Mouse (Mus musculus): Measurements from ENCODE around the gene Ankrd27. TPM values are rescaled to one million over a fixed set of nuclear protein-coding genes. Genes with fewer than 3 reads are reported as not detected.
A peak's percentile ranks its signal among the peaks of the same experiment; 100 is the strongest.
"Not testable (repeated sequence)": the region's sequence is repeated elsewhere in the genome, so short reads cannot be mapped to it uniquely, and the experiment has no call there.

The Ankrd27 gene
- polyA plus RNA-seq, 1 experiment: 12.8 TPM

DNA sequence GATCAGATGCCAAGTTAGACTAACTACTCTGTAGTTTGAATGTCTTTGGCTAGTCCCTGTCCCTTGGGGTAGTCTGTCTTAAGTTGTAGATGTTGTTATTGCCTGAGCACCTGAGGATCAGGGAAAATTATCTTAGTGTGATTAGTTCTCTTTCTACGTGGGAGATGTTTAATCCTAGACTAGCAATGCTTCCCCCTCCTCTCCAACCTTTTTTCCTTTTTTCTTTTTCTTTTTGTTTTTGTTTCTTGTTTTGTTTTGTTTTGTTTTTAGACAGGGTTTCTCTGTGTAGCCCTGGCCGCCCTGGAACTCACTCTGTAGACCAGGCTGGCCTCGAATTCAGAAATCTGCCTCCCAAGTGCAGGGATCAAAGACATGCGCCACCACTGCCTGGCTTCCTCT, 29.8 kb upstream of the Ankrd27 start, which contains the start of gene Nudt19:
Gene Nudt19 (minus strand): TSS at position 100 of the 399 bp plus-strand sequence.
- H3K4me3 ChIP-seq (ENCODE audit: control insufficient read depth, low read depth, low read length): peak within 1 kb of the TSS; percentile 95
- TF ChIP-seq CTCF (IDR thresholded peaks at IDR 0.05; ENCODE audit: control insufficient read depth, insufficient read depth, insufficient replicate concordance, low read depth, low read length) (no peak), POLR2A (IDR thresholded peaks at IDR 0.05; ENCODE audit: control insufficient read depth, low read depth, low read length) (no peak)
- peaks cover 11% of the 10 kb centered on the region for H3K4me1 ChIP-seq (ENCODE audit: control insufficient read depth, insufficient read depth, low read length)
- no peaks in the 10 kb centered on the region for H3K27me3 ChIP-seq (ENCODE audit: control insufficient read depth, insufficient read depth, low read length)
- peak within 1 kb of the TSS; percentile 93 for H3K27ac ChIP-seq (ENCODE audit: control insufficient read depth, insufficient read depth, low read depth, low read length)
- H3K36me3 ChIP-seq (ENCODE audit: control insufficient read depth, insufficient read depth, low read length): no peaks in the 10 kb centered on the region

DNA sequence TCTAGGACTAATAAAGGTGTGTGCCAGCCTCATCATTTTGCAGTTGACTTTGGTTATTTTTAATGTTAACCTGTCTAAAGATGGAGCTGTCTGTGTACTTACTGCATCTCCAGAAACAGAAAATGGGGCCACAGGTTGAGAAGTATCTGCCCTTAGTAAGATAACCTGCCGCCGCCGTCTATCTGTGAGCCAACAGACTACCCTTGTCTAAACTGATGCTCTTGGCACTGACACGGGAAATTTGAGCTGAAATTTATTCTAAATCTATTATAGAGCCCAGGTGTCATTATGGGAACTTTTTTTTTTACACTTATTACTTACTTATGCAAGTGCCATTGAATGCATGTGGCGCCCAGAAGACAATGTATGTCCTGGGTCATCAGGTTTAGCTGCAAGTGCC, 29.1 kb upstream of the Ankrd27 start:
- TF ChIP-seq CTCF (IDR thresholded peaks at IDR 0.05; ENCODE audit: control insufficient read depth, insufficient read depth, insufficient replicate concordance, low read depth, low read length) (no peak), POLR2A (IDR thresholded peaks at IDR 0.05; ENCODE audit: control insufficient read depth, low read depth, low read length) (no peak)
- H3K27me3 ChIP-seq (ENCODE audit: control insufficient read depth, insufficient read depth, low read length): no peaks in the 10 kb centered on the region
- no peak overlapping the region for H3K4me3 ChIP-seq (ENCODE audit: control insufficient read depth, low read depth, low read length)
- no peaks in the 10 kb centered on the region for H3K36me3 ChIP-seq (ENCODE audit: control insufficient read depth, insufficient read depth, low read length)
- H3K27ac ChIP-seq (ENCODE audit: control insufficient read depth, insufficient read depth, low read depth, low read length): no peak overlapping the region
- H3K4me1 ChIP-seq (ENCODE audit: control insufficient read depth, insufficient read depth, low read length): peaks cover 11% of the 10 kb centered on the region

DNA sequence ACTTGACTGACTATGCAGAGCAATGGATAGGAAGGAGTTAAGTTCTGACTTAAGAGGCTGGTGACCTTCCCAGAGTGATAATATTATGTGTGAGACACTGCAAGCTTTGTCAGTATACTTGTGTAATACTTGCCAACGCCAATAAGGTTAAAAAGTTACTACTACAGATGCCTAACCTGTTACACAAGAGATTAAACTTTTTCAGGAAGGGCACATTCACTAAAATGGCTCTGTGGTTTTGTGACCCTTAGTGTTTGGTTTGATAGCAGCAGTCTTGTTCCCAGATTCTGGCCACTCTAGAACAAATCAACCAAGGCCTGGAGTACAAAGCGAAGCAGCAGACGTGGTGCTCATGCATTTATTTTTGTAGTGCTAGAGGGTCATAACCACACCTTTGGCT, 28.5 kb upstream of the Ankrd27 start:
- H3K27me3 ChIP-seq (ENCODE audit: control insufficient read depth, insufficient read depth, low read length): no peaks in the 10 kb centered on the region

GRCm38 (mm10) chr7:35558681-35559080, 27.4 kb upstream of the Ankrd27 start:
- no peaks in the 10 kb centered on the region for H3K36me3 ChIP-seq (ENCODE audit: control insufficient read depth, insufficient read depth, low read length)
- H3K27ac ChIP-seq (ENCODE audit: control insufficient read depth, insufficient read depth, low read depth, low read length): no peak overlapping the region
- H3K4me1 ChIP-seq (ENCODE audit: control insufficient read depth, insufficient read depth, low read length): peaks cover 11% of the 10 kb centered on the region
- no peaks in the 10 kb centered on the region for H3K27me3 ChIP-seq (ENCODE audit: control insufficient read depth, insufficient read depth, low read length)
- no peak overlapping the region for H3K4me3 ChIP-seq (ENCODE audit: control insufficient read depth, low read depth, low read length)
- TF ChIP-seq POLR2A (IDR thresholded peaks at IDR 0.05; ENCODE audit: control insufficient read depth, low read depth, low read length) (no peak), CTCF (IDR thresholded peaks at IDR 0.05; ENCODE audit: control insufficient read depth, insufficient read depth, insufficient replicate concordance, low read depth, low read length) (no peak)

More for the DNA sequence above, 28.5 kb upstream of the Ankrd27 start:
- Histone ChIP-seq H3K27ac (ENCODE audit: control insufficient read depth, insufficient read depth, low read depth, low read length) (no peak overlapping the region), H3K36me3 (ENCODE audit: control insufficient read depth, insufficient read depth, low read length) (no peaks in the 10 kb centered on the region), H3K4me1 (ENCODE audit: control insufficient read depth, insufficient read depth, low read length) (peaks cover 11% of the 10 kb centered on the region), H3K4me3 (ENCODE audit: control insufficient read depth, low read depth, low read length) (no peak overlapping the region)
- TF ChIP-seq CTCF (IDR thresholded peaks at IDR 0.05; ENCODE audit: control insufficient read depth, insufficient read depth, insufficient replicate concordance, low read depth, low read length) (no peak), POLR2A (IDR thresholded peaks at IDR 0.05; ENCODE audit: control insufficient read depth, low read depth, low read length) (no peak)

GRCm38 (mm10) chr7:35559838-35560237, 26.2 kb upstream of the Ankrd27 start:
- peaks cover 6% of the 10 kb centered on the region for H3K4me1 ChIP-seq (ENCODE audit: control insufficient read depth, insufficient read depth, low read length)
- no peaks in the 10 kb centered on the region for H3K36me3 ChIP-seq (ENCODE audit: control insufficient read depth, insufficient read depth, low read length)
- H3K27me3 ChIP-seq (ENCODE audit: control insufficient read depth, insufficient read depth, low read length): no peaks in the 10 kb centered on the region
- no peak overlapping the region for H3K27ac ChIP-seq (ENCODE audit: control insufficient read depth, insufficient read depth, low read depth, low read length)
- no peak overlapping the region for H3K4me3 ChIP-seq (ENCODE audit: control insufficient read depth, low read depth, low read length)
- TF ChIP-seq POLR2A (IDR thresholded peaks at IDR 0.05; ENCODE audit: control insufficient read depth, low read depth, low read length): no peak
- no peak for TF ChIP-seq CTCF (IDR thresholded peaks at IDR 0.05; ENCODE audit: control insufficient read depth, insufficient read depth, insufficient replicate concordance, low read depth, low read length)

- TF ChIP-seq CTCF (IDR thresholded peaks at IDR 0.05; ENCODE audit: control insufficient read depth, insufficient read depth, insufficient replicate concordance, low read depth, low read length) (no peak), POLR2A (IDR thresholded peaks at IDR 0.05; ENCODE audit: control insufficient read depth, low read depth, low read length) (no peak)
- H3K27me3 ChIP-seq (ENCODE audit: control insufficient read depth, insufficient read depth, low read length): no peaks in the 10 kb centered on the region
- peaks cover 6% of the 10 kb centered on the region for H3K4me1 ChIP-seq (ENCODE audit: control insufficient read depth, insufficient read depth, low read length)
- H3K36me3 ChIP-seq (ENCODE audit: control insufficient read depth, insufficient read depth, low read length): no peaks in the 10 kb centered on the region
- H3K27ac ChIP-seq (ENCODE audit: control insufficient read depth, insufficient read depth, low read depth, low read length): no peak overlapping the region
- H3K4me3 ChIP-seq (ENCODE audit: control insufficient read depth, low read depth, low read length): no peak overlapping the region
Measured at GRCm38 (mm10) chr7:35563071-35563470, 23.0 kb upstream of the Ankrd27 start.

- H3K27ac ChIP-seq (ENCODE audit: control insufficient read depth, insufficient read depth, low read depth, low read length): 0 out of 2 replicates have a peak overlapping the region, but pooled peaks have one; percentile 2
- no peak overlapping the region for H3K4me3 ChIP-seq (ENCODE audit: control insufficient read depth, low read depth, low read length)
- no peaks in the 10 kb centered on the region for H3K36me3 ChIP-seq (ENCODE audit: control insufficient read depth, insufficient read depth, low read length)
- TF ChIP-seq POLR2A (IDR thresholded peaks at IDR 0.05; ENCODE audit: control insufficient read depth, low read depth, low read length) (no peak), CTCF (IDR thresholded peaks at IDR 0.05; ENCODE audit: control insufficient read depth, insufficient read depth, insufficient replicate concordance, low read depth, low read length) (no peak)
- peaks cover 6% of the 10 kb centered on the region for H3K4me1 ChIP-seq (ENCODE audit: control insufficient read depth, insufficient read depth, low read length)
- no peaks in the 10 kb centered on the region for H3K27me3 ChIP-seq (ENCODE audit: control insufficient read depth, insufficient read depth, low read length)
Measured at GRCm38 (mm10) chr7:35564067-35564865, 21.8 kb upstream of the Ankrd27 start.

DNA sequence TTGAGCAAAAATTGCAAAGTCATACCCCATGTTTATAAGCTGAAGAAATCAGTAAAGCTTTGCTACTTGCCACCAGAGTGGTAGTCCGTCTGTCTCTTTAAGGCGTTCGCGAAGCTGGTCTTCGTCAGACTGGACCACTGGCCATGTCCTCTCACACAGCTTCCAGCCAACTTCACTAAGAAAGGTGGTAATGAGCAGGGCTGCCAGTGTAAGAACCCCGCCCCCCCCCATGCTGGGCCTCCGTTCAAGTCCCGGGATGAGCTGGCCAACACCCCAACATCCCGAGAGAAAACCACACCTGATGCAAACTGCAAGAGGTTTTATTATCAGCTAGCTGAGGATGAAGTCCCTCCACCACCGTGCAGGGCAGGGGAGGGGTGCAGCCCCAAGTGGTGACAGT, 21.2 kb upstream of the Ankrd27 start:
- H3K4me3 ChIP-seq (ENCODE audit: control insufficient read depth, low read depth, low read length): not testable (repeated sequence)

GRCm38 (mm10) chr7:35565965-35566364, 20.1 kb upstream of the Ankrd27 start:
- not testable (repeated sequence) for H3K4me1 ChIP-seq (ENCODE audit: control insufficient read depth, insufficient read depth, low read length); H3K27ac ChIP-seq (ENCODE audit: control insufficient read depth, insufficient read depth, low read depth, low read length); H3K27me3 ChIP-seq (ENCODE audit: control insufficient read depth, insufficient read depth, low read length); H3K36me3 ChIP-seq (ENCODE audit: control insufficient read depth, insufficient read depth, low read length); H3K4me3 ChIP-seq (ENCODE audit: control insufficient read depth, low read depth, low read length)

More for the DNA sequence above, 21.2 kb upstream of the Ankrd27 start:
- H3K4me1 ChIP-seq (ENCODE audit: control insufficient read depth, insufficient read depth, low read length); H3K27me3 ChIP-seq (ENCODE audit: control insufficient read depth, insufficient read depth, low read length); H3K36me3 ChIP-seq (ENCODE audit: control insufficient read depth, insufficient read depth, low read length); H3K27ac ChIP-seq (ENCODE audit: control insufficient read depth, insufficient read depth, low read depth, low read length): not testable (repeated sequence)

DNA sequence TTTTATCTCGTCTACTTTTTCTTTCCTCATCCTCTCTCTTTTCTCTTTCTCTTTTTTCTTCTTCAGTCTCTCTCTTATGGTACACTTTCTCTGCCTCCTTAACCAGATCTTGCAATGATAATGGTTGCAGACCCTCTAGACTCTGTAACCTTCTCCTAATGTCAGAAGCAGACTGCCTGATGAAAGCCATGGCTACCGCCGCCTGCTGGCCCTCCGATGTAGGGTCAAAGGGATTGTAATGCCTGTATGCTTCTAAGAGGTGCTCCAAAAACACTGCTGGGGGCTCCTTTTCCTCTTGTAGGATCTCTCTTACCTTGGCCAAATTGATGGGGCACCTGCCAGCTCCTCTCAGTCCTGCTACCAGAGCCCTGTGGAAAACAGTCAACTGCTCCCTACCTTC, 16.3 kb upstream of the Ankrd27 start:
- not testable (repeated sequence) for H3K4me1 ChIP-seq (ENCODE audit: control insufficient read depth, insufficient read depth, low read length); H3K36me3 ChIP-seq (ENCODE audit: control insufficient read depth, insufficient read depth, low read length); H3K27ac ChIP-seq (ENCODE audit: control insufficient read depth, insufficient read depth, low read depth, low read length); H3K4me3 ChIP-seq (ENCODE audit: control insufficient read depth, low read depth, low read length); H3K27me3 ChIP-seq (ENCODE audit: control insufficient read depth, insufficient read depth, low read length)

Measured in testis, adult 2 months (tissue).